Mouse (Mus musculus): ENCODE results near the gene Lrrc8b. TPM values are rescaled to one million over a fixed set of nuclear protein-coding genes. Genes with fewer than 3 reads are reported as not detected.

Gene Lrrc8b
- total RNA-seq, 2 experiments from 2014 or later: 4.2 to 5.3 TPM

DNA sequence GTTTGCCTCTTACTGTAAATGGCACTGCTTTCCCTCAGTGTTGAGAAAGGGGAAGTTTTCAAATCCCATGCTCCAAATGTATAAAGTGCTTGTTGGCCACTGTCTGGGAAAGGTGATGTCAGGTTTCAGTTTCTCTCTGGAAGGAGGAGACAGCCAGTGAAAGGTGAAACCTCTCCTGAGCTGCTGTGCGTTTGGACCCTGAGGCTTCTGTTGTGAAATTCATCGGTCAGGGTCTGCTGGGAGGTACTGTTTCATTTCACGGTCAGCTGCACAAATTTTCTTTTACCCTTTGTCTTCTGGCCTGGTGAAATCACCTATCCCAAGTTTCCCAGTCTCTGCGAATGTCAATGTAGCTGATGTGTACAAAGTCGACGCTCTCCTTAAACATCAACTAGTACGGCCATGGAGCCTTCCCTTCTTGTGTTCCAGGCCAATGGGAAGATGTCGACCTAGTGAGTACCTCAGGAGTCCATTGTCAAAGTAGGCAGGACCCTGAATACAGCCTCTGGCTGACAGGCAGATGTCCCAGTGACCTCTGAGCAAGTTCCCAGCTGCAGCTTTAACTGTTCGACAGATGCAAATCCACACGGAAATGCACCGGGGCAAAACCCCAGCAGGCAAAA lies 121.6 kb downstream of the Lrrc8b start:
- no peak for DNase-seq (ENCODE audit: low spot score)
- intact Hi-C loops (cut with DNase I): no loop called here

Other genes with a start within 250 kb of the Lrrc8b start
- under 1 TPM in 1 of 2 experiments, not detected in 1; 0.52 TPM for gene Gbp10, start 176.2 kb upstream of the Lrrc8b start, total RNA-seq (2021)
- gene Gm43302, start 122.1 kb upstream of the Lrrc8b start, total RNA-seq (2021): under 1 TPM; 0.31 to 0.42 TPM
- gene Gbp6, start 122.1 kb upstream of the Lrrc8b start, total RNA-seq (2021): 1 to 10 TPM; 2.6 to 4.6 TPM
- gene Lrrc8c, start 103.6 kb downstream of the Lrrc8b start, total RNA-seq (2021): 10 to 100 TPM; 27.6 to 31.7 TPM